Mouse (Mus musculus): ENCODE results near the gene Olfr960.

The Olfr960 gene

GRCm38 (mm10) chr9:39621073-39621472, at the start of gene Olfr960:
Gene Olfr960 (plus strand): TSS chr9:39621373.
- no peak for DNase-seq

GRCm38 (mm10) chr9:39575469-39575868, 45.7 kb upstream of the Olfr960 start, which contains the start of gene Olfr959:
Gene Olfr959 (minus strand): TSS chr9:39575569.
- no peak for DNase-seq

GRCm38 (mm10) chr9:39577050-39577449, 44.1 kb upstream of the Olfr960 start:
- DNase-seq: no peak

- no peak for DNase-seq
Measured at GRCm38 (mm10) chr9:39602536-39603332, 18.4 kb upstream of the Olfr960 start.

- DNase-seq: no peak
Measured at GRCm38 (mm10) chr9:39603333-39603845, 17.8 kb upstream of the Olfr960 start.

GRCm38 (mm10) chr9:39603999-39604453, 17.1 kb upstream of the Olfr960 start, which contains the start of gene AW551984:
Gene AW551984 (minus strand): TSS chr9:39604403.
- DNase-seq: no peak

GRCm38 (mm10) chr9:39608497-39608896, 12.7 kb upstream of the Olfr960 start:
- DNase-seq: no peak

GRCm38 (mm10) chr9:39610355-39610754, 10.8 kb upstream of the Olfr960 start, which contains the start of gene Olfr148:
Gene Olfr148 (plus strand): TSS chr9:39610655.
- no peak for DNase-seq

- DNase-seq: peak; percentile 1
Measured at GRCm38 (mm10) chr9:39611953-39612352, 9.2 kb upstream of the Olfr960 start.

GRCm38 (mm10) chr9:39623783-39624182, 2.6 kb downstream of the Olfr960 start:
- no peak for DNase-seq

- no peak for DNase-seq
Measured at GRCm38 (mm10) chr9:39624711-39625110, 3.5 kb downstream of the Olfr960 start.

GRCm38 (mm10) chr9:39629069-39629468, 7.9 kb downstream of the Olfr960 start:
- no peak for DNase-seq

- no peak for DNase-seq
Measured at GRCm38 (mm10) chr9:39633913-39634594, 12.9 kb downstream of the Olfr960 start.

GRCm38 (mm10) chr9:39644785-39645184, 23.6 kb downstream of the Olfr960 start, which contains the start of gene Olfr961:
Gene Olfr961 (plus strand): TSS chr9:39645085.
- no peak for DNase-seq

GRCm38 (mm10) chr9:39647382-39647781, 26.2 kb downstream of the Olfr960 start:
- DNase-seq: no peak

- DNase-seq: no peak
Measured at GRCm38 (mm10) chr9:39654756-39655396, 33.7 kb downstream of the Olfr960 start.

- no peak for DNase-seq
Measured at GRCm38 (mm10) chr9:39666905-39667304, 45.7 kb downstream of the Olfr960 start, which contains the start of gene Olfr963. Gene Olfr963 (plus strand): TSS chr9:39667205.

- no peak for DNase-seq
Measured at GRCm38 (mm10) chr9:39669723-39670122, 48.5 kb downstream of the Olfr960 start.

All from lung, postnatal 36 days (tissue).